Mouse (Mus musculus): ENCODE data around the gene Slc12a8. TPM values are rescaled to one million over a fixed set of nuclear protein-coding genes. Genes with fewer than 3 reads are reported as not detected.

The Slc12a8 gene
- total and polyA plus RNA-seq, 3 experiments, result 12.2 to 17.4 (median 16.5) TPM

- H3K27ac ChIP-seq (ENCODE audit: insufficient read depth, low read depth), result no peak overlapping the region
These were observed 63.7 kb downstream of the Slc12a8 start for GRCm38 (mm10) chr16:33580736-33581241.

GRCm38 (mm10) chr16:33581661-33582099 is 64.6 kb downstream of the Slc12a8 start:
- peaks cover 0 to 3% of the 10 kb centered on the region in 2 experiments for H3K36me3 ChIP-seq (replicated peaks in 1 of 2; ENCODE audit: control insufficient read depth in 1 of 2, insufficient read depth in 1 of 2, low read length in 1 of 2)
- TF ChIP-seq JUN (IDR thresholded peaks at IDR 0.05; ENCODE audit: insufficient read depth, low read depth, low read length), result no peak
- no peak for TF ChIP-seq ELF1 (IDR thresholded peaks at IDR 0.05; ENCODE audit: low read depth, low read length)
- TF ChIP-seq JUND (conservative IDR thresholded peaks at IDR 0.05; ENCODE audit: low read depth, low read length), result no peak
- TF ChIP-seq MEF2A (IDR thresholded peaks at IDR 0.05; ENCODE audit: borderline replicate concordance, low read depth, low read length), result no peak
- no peak for TF ChIP-seq IRF4 (IDR thresholded peaks at IDR 0.05; ENCODE audit: low read depth, low read length)
- no peak for TF ChIP-seq USF2 (conservative IDR thresholded peaks at IDR 0.05; ENCODE audit: low read depth, low read length)
- no peak overlapping the region for H3K4me2 ChIP-seq (ENCODE audit: insufficient read depth, low read depth, poor library complexity, severe bottlenecking)
- peaks cover 11 to 37% of the 10 kb centered on the region in 2 experiments for H3K4me1 ChIP-seq (ENCODE audit: control insufficient read depth in 1 of 2, insufficient read depth in 2 of 2)
- no peak for DNase-seq (ENCODE audit: extremely low read depth)
- H3K79me2 ChIP-seq (replicated peaks; ENCODE audit: control insufficient read depth, extremely low read depth, insufficient read depth, poor library complexity, severe bottlenecking), result no peaks in the 10 kb centered on the region; the same call in 1 of the 2 replicates
- in situ Hi-C loops (cut with MboI; ENCODE audit: low pct_ligation_motif_present, low pct_unique_long_range_greater_than_20kb, low sequenced_read_pairs) (no loop called here), dilution Hi-C loops (cut with MboI; ENCODE audit: extremely low pct_ligation_motif_present, extremely low pct_unique_long_range_greater_than_20kb, low sequenced_read_pairs) (no loop called here)
- no peaks in the 10 kb centered on the region for H3K27me3 ChIP-seq (replicated peaks)
- no peak overlapping the region for H3K4me3 ChIP-seq (replicated peaks in 1 of 3; ENCODE audit: low read depth in 2 of 3, low read length in 2 of 3, poor library complexity in 1 of 3)
- H3K27ac ChIP-seq (ENCODE audit: insufficient read depth, low read depth), result no peak overlapping the region
- no peak overlapping the region for H3K9ac ChIP-seq (ENCODE audit: insufficient read depth, low read depth)
- peaks cover 4% of the 10 kb centered on the region for H3K9me3 ChIP-seq (replicated peaks; ENCODE audit: low read length)

More at GRCm38 (mm10) chr16:33580736-33581241, 63.7 kb downstream of the Slc12a8 start:
- Histone ChIP-seq H3K9ac (ENCODE audit: insufficient read depth, low read depth) (no peak overlapping the region), H3K4me1 (ENCODE audit: control insufficient read depth in 1 of 2, insufficient read depth in 2 of 2) (peaks cover 9 to 28% of the 10 kb centered on the region in 2 experiments), H3K9me3 (replicated peaks; ENCODE audit: low read length) (peaks cover 4% of the 10 kb centered on the region), H3K79me2 (replicated peaks; ENCODE audit: control insufficient read depth, extremely low read depth, insufficient read depth, poor library complexity, severe bottlenecking) (no peaks in the 10 kb centered on the region; the same call in 1 of the 2 replicates), H3K4me2 (ENCODE audit: insufficient read depth, low read depth, poor library complexity, severe bottlenecking) (no peak overlapping the region), H3K36me3 (replicated peaks in 1 of 2; ENCODE audit: control insufficient read depth in 1 of 2, insufficient read depth in 1 of 2, low read length in 1 of 2) (no peaks in the 10 kb centered on the region), H3K4me3 (replicated peaks in 1 of 3; ENCODE audit: low read depth in 2 of 3, low read length in 2 of 3, poor library complexity in 1 of 3) (no peak overlapping the region), H3K27me3 (replicated peaks) (no peaks in the 10 kb centered on the region)
- dilution Hi-C loops (cut with MboI; ENCODE audit: extremely low pct_ligation_motif_present, extremely low pct_unique_long_range_greater_than_20kb, low sequenced_read_pairs), result no loop called here
- in situ Hi-C loops (cut with MboI; ENCODE audit: low pct_ligation_motif_present, low pct_unique_long_range_greater_than_20kb, low sequenced_read_pairs), result no loop called here
- TF ChIP-seq MAX (IDR thresholded peaks at IDR 0.05; ENCODE audit: low read length), result no peak
- no peak for TF ChIP-seq POLR2AphosphoS2 (IDR thresholded peaks at IDR 0.05; ENCODE audit: low read depth, low read length)
- no peak for TF ChIP-seq POLR2A (IDR thresholded peaks at IDR 0.05; ENCODE audit: low read depth, low read length)
- no peak for TF ChIP-seq ELF1 (IDR thresholded peaks at IDR 0.05; ENCODE audit: low read depth, low read length)
- TF ChIP-seq RAD21 (IDR thresholded peaks at IDR 0.05; ENCODE audit: low read depth, low read length), result no peak
- no peak for TF ChIP-seq CHD2 (IDR thresholded peaks at IDR 0.05; ENCODE audit: low read length)
- TF ChIP-seq JUN (IDR thresholded peaks at IDR 0.05; ENCODE audit: insufficient read depth, low read depth, low read length), result no peak
- no peak for TF ChIP-seq JUND (conservative IDR thresholded peaks at IDR 0.05; ENCODE audit: low read depth, low read length)
- no peak for TF ChIP-seq PAX5 (IDR thresholded peaks at IDR 0.05; ENCODE audit: low read length)
- TF ChIP-seq USF1 (IDR thresholded peaks at IDR 0.05; ENCODE audit: low read depth, low read length), result no peak
- no peak for TF ChIP-seq NRF1 (IDR thresholded peaks at IDR 0.05; ENCODE audit: low read depth, low read length)
- TF ChIP-seq MXI1 (IDR thresholded peaks at IDR 0.05; ENCODE audit: low read depth, low read length), result no peak
- TF ChIP-seq ETS1 (conservative IDR thresholded peaks at IDR 0.05; ENCODE audit: low read depth, low read length), result no peak
- no peak for TF ChIP-seq UBTF (IDR thresholded peaks at IDR 0.05; ENCODE audit: low read depth, low read length)
- no peak for DNase-seq (ENCODE audit: extremely low read depth)
